8 mouse cellular contexts compared by ENCODE assay signal in the genomic region with DNA sequence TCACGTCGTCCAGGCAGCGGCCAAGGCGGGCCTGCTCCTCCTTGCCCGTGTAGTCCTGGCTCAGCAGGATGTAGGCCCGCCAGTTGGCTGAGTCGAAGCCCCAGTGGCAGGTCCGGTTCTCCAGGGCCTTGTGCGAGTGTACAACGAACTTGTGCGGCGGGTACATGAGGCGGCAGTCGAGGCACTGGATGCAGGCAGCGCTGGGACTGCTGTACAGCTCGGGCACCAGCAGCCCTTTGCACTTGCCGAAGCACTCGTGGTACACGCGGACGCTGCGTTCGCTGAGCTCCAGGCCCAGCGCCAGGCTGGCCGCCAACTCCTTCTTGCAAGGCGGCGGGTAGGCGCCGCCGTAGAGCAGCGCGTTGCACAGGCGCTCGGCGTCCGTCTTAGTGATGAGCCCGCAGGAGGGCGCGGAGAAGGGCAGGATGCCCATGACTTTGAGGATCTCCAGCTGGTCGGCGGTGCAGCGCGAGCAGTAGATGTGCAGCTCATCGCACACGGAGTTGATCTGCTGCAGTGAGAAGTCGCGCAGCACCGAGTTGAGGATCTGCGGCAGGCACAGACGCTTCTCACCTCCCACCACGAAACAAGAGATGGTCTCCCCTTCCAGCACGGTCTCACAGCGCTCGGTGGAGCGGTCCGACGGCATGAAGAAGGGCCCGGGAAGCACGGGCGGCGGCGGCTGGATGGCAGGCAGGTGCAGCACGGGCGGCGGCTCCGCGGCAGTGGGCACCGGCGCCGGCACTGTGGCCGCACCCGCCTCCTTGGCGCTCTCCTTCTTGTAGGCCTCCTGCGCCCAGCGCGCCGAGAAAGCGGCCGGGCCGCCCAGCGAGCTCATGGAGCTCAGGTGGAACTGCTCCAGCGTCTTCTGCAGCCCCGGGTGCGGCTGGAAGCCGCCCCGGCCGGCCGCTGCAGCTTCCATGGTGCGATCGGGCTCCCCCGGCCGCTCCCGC. TPM values are rescaled to one million over a fixed set of nuclear protein-coding genes. Genes with fewer than 3 reads are reported as not detected.
DNase-seq lines count a peak whose midpoint lies in the region; ATAC-seq and TF ChIP-seq lines count a peak whose summit lies in the region.

No protein-coding gene starts in this region.

- no peak for ATAC-seq in embryonic facial prominence, embryonic 15.5 days (ENCODE audit: insufficient number of reproducible peaks, low FRiP score, low TSS enrichment, low read depth)
- no peak for ATAC-seq in heart, embryonic 13.5 days (ENCODE audit: extremely low read depth, insufficient number of reproducible peaks, low FRiP score, low TSS enrichment)
- no peak for ATAC-seq in liver, postnatal 0 days
- no peak for ATAC-seq in neural tube, embryonic 14.5 days (ENCODE audit: low read depth)

- no peak for TF ChIP-seq CTCF in liver, postnatal 0 days (IDR thresholded peaks at IDR 0.05; ENCODE audit: low read depth)

- H3K9me3 ChIP-seq in embryonic facial prominence, embryonic 15.5 days (replicated peaks) = no peaks in the 10 kb centered on the region
- H3K9me3 ChIP-seq in heart, embryonic 13.5 days = no peaks in the 10 kb centered on the region
- H3K9me3 ChIP-seq in liver, postnatal 0 days (ENCODE audit: low read length) = no peaks in the 10 kb centered on the region
- H3K9me3 ChIP-seq in neural tube, embryonic 14.5 days (ENCODE audit: control insufficient read depth, low read length) = no peaks in the 10 kb centered on the region

- H3K9ac ChIP-seq in embryonic facial prominence, embryonic 15.5 days = peak overlapping the region; percentile 93
- peak overlapping the region; percentile 99 for H3K9ac ChIP-seq in heart, embryonic 13.5 days
- peak overlapping the region; percentile 78 for H3K9ac ChIP-seq in liver, postnatal 0 days (replicated peaks)
- peak overlapping the region; percentile 96 for H3K9ac ChIP-seq in neural tube, embryonic 14.5 days (replicated peaks; ENCODE audit: low read depth, low read length)

- WGBS in embryonic facial prominence, embryonic 15.5 days = under 1% methylated on average over 92 of the region's 93 CpGs
- WGBS in heart, embryonic 13.5 days = under 1% methylated on average over 84 of the region's 93 CpGs
- WGBS in liver, postnatal 0 days (ENCODE audit: insufficient replicate concordance) = under 1% methylated on average over 87 of the region's 93 CpGs
- under 1% methylated on average over 75 of the region's 93 CpGs for WGBS in neural tube, embryonic 14.5 days

- no peaks in the 10 kb centered on the region for H3K27me3 ChIP-seq in embryonic facial prominence, embryonic 15.5 days
- no peaks in the 10 kb centered on the region for H3K27me3 ChIP-seq in heart, embryonic 13.5 days (replicated peaks)
- no peaks in the 10 kb centered on the region for H3K27me3 ChIP-seq in liver, postnatal 0 days (ENCODE audit: insufficient read depth, low read length)
- no peaks in the 10 kb centered on the region for H3K27me3 ChIP-seq in neural tube, embryonic 14.5 days (ENCODE audit: control insufficient read depth, insufficient read depth, low read length)

- DNase-seq in 3134 (ENCODE audit: extremely low read depth, insufficient read length, low spot score) = peak; percentile 82
- DNase-seq in adrenal gland, postnatal 10 days = peak; percentile 80
- DNase-seq in kidney, postnatal 14 days = peak; percentile 85
- peak; percentile 61 for DNase-seq in liver, postnatal 0 days
- DNase-seq in testis, postnatal 14 days (ENCODE audit: low spot score) = peak; percentile 69

- no peaks in the 10 kb centered on the region for H3K36me3 ChIP-seq in embryonic facial prominence, embryonic 15.5 days
- H3K36me3 ChIP-seq in heart, embryonic 13.5 days = 0 out of 2 replicates have a peak, but pooled peaks cover 3% of the 10 kb centered on the region
- no peaks in the 10 kb centered on the region for H3K36me3 ChIP-seq in liver, postnatal 0 days (replicated peaks; ENCODE audit: insufficient read depth, low read length)
- no peaks in the 10 kb centered on the region for H3K36me3 ChIP-seq in neural tube, embryonic 14.5 days (ENCODE audit: control insufficient read depth, insufficient read depth, low read length)

- peak overlapping the region; percentile 90 for H3K4me2 ChIP-seq in embryonic facial prominence, embryonic 15.5 days (replicated peaks)
- peak overlapping the region; percentile 97 for H3K4me2 ChIP-seq in heart, embryonic 13.5 days
- H3K4me2 ChIP-seq in liver, postnatal 0 days (ENCODE audit: low read depth, low read length) = peak overlapping the region; percentile 74
- peak overlapping the region; percentile 78 for H3K4me2 ChIP-seq in neural tube, embryonic 14.5 days (ENCODE audit: low read depth, low read length)

- peak overlapping the region; percentile 85 for H3K27ac ChIP-seq in embryonic facial prominence, embryonic 15.5 days (replicated peaks)
- H3K27ac ChIP-seq in heart, embryonic 13.5 days (replicated peaks) = peak overlapping the region; percentile 81
- peak overlapping the region; percentile 91 for H3K27ac ChIP-seq in liver, postnatal 0 days (ENCODE audit: low read depth)
- H3K27ac ChIP-seq in neural tube, embryonic 14.5 days (ENCODE audit: low read depth, low read length) = peak overlapping the region; percentile 68

- H3K4me3 ChIP-seq in embryonic facial prominence, embryonic 15.5 days (replicated peaks) = peak overlapping the region; percentile 87
- H3K4me3 ChIP-seq in heart, embryonic 13.5 days = peak overlapping the region; percentile 95
- peak overlapping the region; percentile 64 for H3K4me3 ChIP-seq in liver, postnatal 0 days (ENCODE audit: low read depth, low read length)
- H3K4me3 ChIP-seq in neural tube, embryonic 14.5 days (ENCODE audit: low read depth, low read length) = peak overlapping the region; percentile 83

- TF ChIP-seq EP300 in liver, postnatal 0 days (IDR thresholded peaks at IDR 0.05; ENCODE audit: low read depth) = no peak

- H3K4me1 ChIP-seq in embryonic facial prominence, embryonic 15.5 days = peaks cover 42% of the 10 kb centered on the region
- H3K4me1 ChIP-seq in heart, embryonic 13.5 days = peaks cover 50% of the 10 kb centered on the region
- peaks cover 40% of the 10 kb centered on the region for H3K4me1 ChIP-seq in liver, postnatal 0 days (ENCODE audit: insufficient read depth)
- H3K4me1 ChIP-seq in neural tube, embryonic 14.5 days (ENCODE audit: control insufficient read depth, insufficient read depth, low read length) = peaks cover 39% of the 10 kb centered on the region

RNA-seq across cellular contexts. Expression of a gene that starts 0.5 kb away (rescaled TPM):
- total RNA-seq in adrenal gland, postnatal 10 days (2021) = 10 to 100 TPM; 65.3 to 80.4 TPM
- polyA plus RNA-seq in embryonic facial prominence, embryonic 15.5 days (2015; fragmentation: Nextera tagmentation; extraction: Ambion mirVana) = 24.4 and 26.3 TPM in 2 replicates
- polyA plus RNA-seq in heart, embryonic 13.5 days (2015; fragmentation: Nextera tagmentation; extraction: Ambion mirVana) = 10.1 and 10.2 TPM in 2 replicates
- 3.5 and 3.7 TPM in 2 replicates for polyA plus RNA-seq in liver, postnatal 0 days (2015; fragmentation: Nextera tagmentation; extraction: Ambion mirVana)
- polyA plus RNA-seq in neural tube, embryonic 14.5 days (2014; fragmentation: Nextera tagmentation; extraction: Ambion mirVana) = 16.8 and 17.7 TPM in 2 replicates

RNA-seq across cellular contexts. Expression of a gene that starts 27.7 kb away (rescaled TPM):
- 10 to 100 TPM; 41.1 to 47.3 TPM for total RNA-seq in adrenal gland, postnatal 10 days (2021)
- 74.9 and 75.0 TPM in 2 replicates for polyA plus RNA-seq in embryonic facial prominence, embryonic 15.5 days (2015; fragmentation: Nextera tagmentation; extraction: Ambion mirVana)
- polyA plus RNA-seq in heart, embryonic 13.5 days (2015; fragmentation: Nextera tagmentation; extraction: Ambion mirVana) = 63.2 and 71.1 TPM in 2 replicates
- 23.1 and 24.7 TPM in 2 replicates for polyA plus RNA-seq in liver, postnatal 0 days (2015; fragmentation: Nextera tagmentation; extraction: Ambion mirVana)
- polyA plus RNA-seq in neural tube, embryonic 14.5 days (2014; fragmentation: Nextera tagmentation; extraction: Ambion mirVana) = 70.8 and 71.5 TPM in 2 replicates
